Mouse (Mus musculus) liver (tissue): ENCODE results near the gene Gm9817.

ENCODE experiments used
- DNase-seq: peaks from one replicate; pipeline ENCODE4 v3.0.0-alpha.2; 2020; ENCODE audit warnings: mixed read lengths

Gene Gm9817

GRCm38 (mm10) chr13:45092816-45093215 lies 14.3 kb downstream of the Gm9817 start:
- DNase-seq: no peak

DNA sequence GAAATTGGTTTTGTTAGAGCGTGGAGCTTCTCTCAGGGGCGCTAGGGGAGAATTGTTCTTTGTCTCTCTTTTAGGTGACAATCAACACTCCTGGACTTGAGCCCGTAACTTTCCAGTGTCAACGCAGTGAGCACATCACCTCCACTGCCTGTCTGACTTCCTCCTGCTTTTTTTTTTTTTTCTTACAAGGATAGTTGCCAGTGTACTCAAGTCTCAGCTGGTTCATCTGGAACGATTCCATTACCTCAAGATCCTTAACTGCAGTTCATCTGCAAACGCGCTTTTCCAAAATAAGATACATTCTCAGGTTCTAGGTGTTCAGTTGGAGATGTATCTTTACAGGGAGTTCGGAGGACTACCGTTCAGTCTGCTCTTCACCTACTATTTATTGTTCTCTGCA lies 16.5 kb downstream of the Gm9817 start:
- DNase-seq: no peak

GRCm38 (mm10) chr13:45099582-45100229 lies 21.2 kb downstream of the Gm9817 start:
- DNase-seq: no peak

GRCm38 (mm10) chr13:45106480-45106879 lies 28.0 kb downstream of the Gm9817 start:
- DNase-seq: no peak

DNA sequence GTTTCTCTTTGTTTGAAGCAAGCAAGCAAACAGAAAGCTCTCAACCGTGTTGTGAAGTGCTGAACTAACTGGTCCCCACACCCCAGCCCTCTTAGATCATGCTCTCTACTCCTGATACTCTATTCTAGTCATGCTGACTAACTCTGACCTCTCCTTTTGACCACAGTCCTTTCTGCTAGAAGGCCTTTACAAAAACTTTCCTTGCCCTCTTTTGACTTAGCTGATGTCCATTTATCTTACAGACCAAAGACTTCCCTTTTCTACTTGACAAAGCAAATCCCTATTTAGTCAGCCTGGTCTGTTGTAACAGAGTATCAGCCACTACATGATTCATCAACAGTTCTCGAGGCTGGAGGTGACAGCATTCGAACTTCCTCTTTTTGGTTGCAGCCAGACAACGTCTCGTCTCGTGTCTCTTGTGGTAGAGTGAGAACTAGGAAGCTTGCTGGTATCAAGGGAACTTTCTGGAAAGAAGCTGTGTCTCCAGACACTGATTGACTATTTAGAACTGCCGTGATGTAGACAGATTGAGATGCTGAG lies 30.4 kb downstream of the Gm9817 start:
- DNase-seq: peak; percentile 18

- peak; percentile 68 for DNase-seq
Measured at GRCm38 (mm10) chr13:45118375-45118774, 39.9 kb downstream of the Gm9817 start.

- DNase-seq: no peak
Measured at GRCm38 (mm10) chr13:45118822-45119221, 40.3 kb downstream of the Gm9817 start.
